Mouse (Mus musculus) WW6 (cell line): Measurements from ENCODE around the gene Cldn34b4.

Experiments
- DNase-seq: peaks from one replicate; pipeline ENCODE4 v3.0.0-alpha.2; 2013; ENCODE audit warnings: low read depth, low spot score

The Cldn34b4 gene

GRCm38 (mm10) chrX:76393050-76393449 lies at the start of gene Cldn34b4:
Gene Cldn34b4, plus strand, starts transcription at chrX:76393350.
- no peak for DNase-seq
